Mouse (Mus musculus) layer of hippocampus, postnatal 10 days (tissue): ENCODE measurements at regions not wholly inside any gene's neighbourhood (a gene's known extent, or its start where the extent isn't known, plus 50 kb on each side); places are given as distances from the start of the nearest gene placed in this dataset.

Experiments used
- DNase-seq, 2 experiments: peaks; one replicate each; pipeline ENCODE4 v3.0.0; 2021; ENCODE audit warnings: low spot score in 2 of 2

DNA sequence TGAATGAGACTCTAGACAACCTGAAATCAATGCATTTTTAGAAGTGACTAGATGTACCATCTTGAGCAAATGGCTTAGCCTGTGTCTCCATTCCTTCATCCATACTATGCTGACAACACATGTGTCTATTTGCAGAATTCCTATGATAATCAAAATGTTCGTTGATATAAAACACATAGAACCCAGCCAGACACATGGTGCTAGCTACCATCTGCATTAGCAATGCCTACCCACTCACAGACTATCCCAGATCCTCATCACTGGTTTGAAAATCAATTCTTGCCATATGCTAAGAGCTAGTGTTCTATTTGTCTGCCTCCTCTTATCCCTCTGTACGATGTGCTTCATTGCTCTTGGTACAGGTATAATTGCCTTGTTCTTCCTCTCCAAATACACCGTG lies 464.0 kb upstream of the Gm26657 start:
- no peak for DNase-seq

DNA sequence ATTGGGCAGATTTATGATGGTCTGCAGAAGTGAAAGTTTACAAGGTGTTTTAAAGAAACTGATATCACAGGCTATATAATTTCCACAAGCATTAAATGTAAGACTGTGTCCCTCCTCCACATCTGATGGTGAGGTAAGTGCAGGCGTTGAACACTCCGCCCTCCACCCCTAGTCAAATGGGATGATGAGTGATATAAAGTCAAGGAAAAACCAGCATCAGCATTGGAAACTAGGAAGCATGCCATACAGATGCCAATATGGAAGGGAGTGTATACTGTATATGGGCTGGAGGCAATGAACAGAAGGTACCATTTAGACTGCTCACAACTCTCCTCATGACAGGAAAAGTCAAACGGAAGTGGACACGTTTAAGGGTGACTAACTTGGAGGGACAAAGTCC lies 468.5 kb upstream of the Gm26657 start:
- DNase-seq = no peak

DNA sequence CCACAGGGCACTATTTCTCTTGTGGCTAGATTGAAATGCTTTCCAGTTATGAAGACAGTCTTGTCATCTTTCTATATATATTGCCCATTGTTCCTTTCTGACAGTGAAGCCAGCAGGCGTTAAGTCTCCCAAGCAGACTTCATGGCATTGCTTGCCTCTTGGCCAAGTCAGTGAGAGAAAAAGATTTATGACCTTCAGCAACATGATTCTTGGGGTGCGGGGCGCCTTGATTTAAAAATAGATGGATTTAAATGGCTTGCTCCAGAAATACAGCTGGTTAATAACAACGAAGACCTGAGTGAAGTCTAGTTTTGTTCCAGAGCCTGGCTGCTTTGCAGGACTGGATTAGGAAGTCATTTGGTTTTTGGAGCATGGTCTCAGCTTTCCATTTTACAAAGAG lies 475.2 kb upstream of the Gm26657 start:
- no peak for DNase-seq

DNA sequence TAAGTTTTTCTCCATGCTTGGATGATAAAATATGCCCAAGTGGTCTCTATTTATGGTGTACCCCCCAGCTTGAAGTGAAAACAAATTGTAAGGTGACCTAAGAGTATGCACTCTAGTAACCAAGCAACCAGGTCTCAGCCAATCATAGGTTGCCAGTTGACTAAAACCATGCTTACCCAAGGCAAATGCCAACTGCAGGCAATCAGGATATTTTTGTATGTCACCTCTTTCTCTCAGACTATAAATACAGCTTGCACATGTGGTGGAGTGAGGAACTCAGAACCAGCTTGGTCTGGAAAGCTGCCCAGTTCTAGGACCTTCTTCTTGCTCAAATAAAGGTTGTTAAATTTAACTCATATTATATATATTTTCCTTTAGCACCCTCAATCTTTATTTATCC lies 476.0 kb upstream of the Gm26657 start:
- DNase-seq = no peak

DNA sequence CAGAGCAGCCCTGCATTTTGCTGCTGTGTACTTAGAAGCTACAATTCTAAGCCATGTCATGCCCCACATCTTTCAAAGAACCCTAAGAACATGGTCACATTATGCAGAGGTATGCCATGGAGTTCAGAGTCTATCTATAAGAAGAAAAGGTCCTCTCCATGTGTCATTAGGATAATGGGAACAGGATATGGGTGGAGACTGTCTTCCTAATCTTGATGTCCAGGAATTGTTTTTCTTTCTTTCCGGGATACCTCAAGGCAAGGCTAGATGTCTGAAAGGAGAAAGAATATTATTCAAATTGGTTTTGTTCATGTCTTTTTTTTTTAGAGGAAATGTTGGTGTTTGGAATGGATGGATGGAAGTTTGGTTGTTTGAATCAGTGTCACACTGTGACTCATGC lies 477.3 kb upstream of the Gm26657 start:
- no peak for DNase-seq

DNA sequence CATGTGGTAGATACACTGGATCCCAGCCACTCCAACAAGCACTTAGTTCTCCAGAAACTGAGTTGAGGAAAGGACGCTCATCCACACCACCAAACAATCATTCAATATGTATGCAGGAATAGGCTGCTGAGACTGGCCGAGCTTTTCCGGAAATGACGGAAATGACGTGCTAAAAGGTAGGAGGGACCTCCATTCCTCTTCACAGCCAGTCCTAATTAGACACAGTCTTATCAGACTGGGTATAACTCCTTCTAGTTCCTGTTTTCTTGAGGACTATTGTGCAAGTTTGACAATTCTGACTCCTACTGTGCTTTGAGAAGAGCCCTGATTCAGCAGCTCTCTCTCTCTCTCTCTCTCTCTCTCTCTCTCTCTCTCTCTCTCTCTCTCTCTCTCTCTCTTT lies 477.9 kb upstream of the Gm26657 start:
- no peak for DNase-seq

DNA sequence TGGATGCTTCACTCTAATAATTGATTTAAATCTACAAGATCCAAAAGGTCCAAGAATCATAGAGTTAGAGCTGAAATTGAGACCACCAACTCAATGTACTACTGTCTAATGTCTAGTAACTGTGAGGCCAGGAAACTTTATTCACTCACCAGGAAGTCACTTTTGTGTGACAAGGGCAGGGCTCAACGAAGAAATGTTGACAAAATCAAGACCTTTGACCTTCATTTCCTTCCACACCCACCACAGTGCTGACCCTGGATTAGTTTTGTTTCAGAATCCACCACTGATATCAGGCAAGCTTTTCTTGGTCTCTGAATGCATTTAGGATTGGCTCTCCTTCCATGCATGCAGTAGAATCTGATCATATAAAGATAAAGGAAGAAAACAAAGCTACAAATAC lies 487.5 kb upstream of the Gm26657 start:
- no peak for DNase-seq

DNA sequence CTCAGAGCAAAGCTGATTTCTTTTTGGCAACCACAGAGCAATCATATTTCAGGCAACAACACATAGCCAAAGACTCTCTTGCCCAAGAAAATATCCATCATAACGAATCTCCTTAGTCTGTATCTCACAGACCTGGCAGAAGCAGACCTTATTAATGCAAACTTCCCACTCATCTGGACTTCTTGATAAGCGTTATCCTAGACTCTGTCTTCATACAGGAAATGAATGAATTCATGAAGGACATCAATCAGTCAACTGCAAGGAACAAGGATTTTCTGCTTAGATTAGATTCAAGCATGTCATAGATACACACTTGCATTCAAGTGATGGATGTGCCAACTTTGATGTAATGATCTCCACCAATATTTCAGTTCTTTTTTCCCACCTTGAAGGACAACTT lies 488.1 kb upstream of the Gm26657 start:
- no peak for DNase-seq

DNA sequence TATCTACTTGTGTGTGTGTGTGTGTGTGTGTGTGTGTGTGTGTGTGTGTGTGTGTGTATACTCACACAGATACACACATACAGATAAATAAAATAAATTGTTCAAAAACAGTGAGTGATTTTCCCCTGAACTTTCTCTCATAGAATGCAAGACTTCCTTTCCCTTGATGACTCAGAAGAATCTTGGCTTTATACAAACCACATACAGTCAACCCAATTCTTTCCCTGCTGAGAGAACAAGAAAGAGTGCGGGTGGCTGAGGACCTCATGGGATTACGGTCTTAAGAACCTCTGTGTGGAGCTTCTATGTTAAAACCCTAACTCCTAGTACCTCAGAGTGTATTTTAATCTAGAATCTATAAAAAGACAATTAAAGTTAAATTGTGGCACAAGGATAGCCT lies 489.3 kb upstream of the Gm26657 start:
- no peak for DNase-seq

DNA sequence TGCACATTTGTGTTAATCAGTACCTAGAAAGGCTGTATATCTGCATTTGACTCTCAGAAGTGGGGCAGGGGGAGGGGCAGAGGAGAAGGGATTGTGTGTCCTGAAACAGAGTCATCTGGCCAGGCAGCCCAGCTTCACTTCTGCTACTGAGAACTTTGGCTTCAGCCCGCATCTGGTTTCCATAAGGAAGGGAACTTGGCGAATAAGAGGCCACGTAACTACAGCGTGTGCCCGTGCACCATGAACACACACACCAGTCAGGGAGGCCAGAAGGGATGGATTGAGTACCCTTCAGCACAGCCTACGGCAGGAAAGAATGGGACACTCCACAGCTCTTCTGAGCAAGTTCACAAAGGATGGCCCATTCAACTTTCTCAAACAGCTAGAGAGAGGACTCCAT lies 496.0 kb upstream of the Gm26657 start:
- no peak for DNase-seq

DNA sequence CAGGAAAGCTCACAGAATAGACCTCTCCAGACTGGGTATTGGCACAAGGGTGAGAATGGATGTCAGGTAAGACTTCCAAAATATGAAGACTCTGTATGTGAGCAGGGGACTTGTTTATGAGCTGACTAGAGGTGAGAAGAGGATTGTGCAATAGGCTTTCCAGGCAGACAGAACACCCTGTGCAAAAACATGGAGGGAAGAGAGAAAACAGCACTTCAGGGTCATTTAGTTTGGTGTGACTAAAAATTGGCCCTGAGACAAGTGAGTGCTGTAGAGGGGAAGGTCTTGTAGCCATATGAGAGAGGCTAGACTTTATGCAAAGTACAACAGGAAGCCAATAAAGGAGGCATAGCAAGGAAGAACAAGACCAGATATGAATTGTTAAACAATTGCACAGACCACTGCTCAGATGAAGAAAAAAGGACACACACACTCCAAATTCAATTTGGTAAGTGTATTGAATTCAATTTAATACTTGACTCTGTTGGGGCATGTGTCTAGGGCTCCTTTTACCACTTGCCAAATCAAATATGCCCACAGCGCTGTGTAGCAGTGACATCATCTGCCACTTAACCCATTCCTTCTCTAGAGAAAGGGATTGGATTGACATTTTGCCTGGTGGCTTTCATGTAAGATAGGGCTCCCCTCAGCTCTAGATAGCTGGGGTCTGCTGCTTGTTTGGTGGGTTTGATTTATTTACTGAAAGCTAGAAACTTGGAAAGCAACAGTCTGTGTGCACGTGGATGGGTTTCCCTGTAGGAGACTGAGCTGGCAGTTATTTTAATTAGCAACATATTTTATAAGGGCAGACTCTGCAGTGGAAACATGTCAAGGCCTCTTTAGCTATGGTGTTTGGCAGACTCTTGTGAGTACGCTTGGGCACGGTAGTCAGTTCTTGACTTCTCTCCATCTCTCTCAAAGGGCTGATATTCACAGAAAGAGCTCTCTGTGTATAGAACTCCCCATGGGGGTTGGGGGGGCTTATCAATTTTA lies 501.1 kb upstream of the Gm26657 start:
- DNase-seq = no peak

DNA sequence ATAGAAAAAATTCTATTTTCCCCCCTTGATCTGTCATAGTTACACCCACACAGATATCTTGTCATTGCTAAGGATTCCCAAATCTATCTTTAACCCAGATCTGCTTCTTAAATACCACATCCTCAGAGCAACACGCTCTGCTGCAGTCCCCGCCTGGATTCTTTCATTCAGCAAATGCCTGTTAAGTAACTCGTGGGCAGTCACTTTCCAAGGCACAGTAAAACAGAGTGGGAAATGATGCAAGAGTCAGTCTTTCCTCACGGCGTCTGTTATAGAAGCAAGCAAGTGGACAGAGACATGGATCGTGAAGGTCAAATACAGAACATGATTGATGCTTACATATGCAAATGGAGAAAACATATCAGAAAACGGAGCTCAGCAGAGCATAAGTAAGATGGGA lies 508.5 kb upstream of the Gm26657 start:
- DNase-seq = no peak

DNA sequence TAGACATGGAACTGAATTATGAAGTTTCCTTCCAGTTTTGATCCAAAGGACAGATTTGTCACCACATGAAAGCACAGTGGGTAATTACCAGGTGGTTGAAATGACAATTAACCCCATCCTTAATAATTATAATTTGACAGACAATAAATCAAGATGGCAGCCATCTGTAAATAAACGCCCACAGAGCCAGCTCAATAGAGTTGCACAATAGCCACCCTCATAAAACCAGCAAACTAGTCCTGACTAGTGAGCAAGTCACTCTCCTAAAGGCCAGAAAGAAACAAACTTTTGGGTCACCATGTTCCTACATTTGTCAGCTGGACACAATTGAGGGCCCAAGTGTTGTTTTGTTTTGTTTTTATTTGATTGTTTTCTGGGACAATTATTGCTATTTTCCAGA lies 509.4 kb upstream of the Gm26657 start:
- DNase-seq = no peak

DNA sequence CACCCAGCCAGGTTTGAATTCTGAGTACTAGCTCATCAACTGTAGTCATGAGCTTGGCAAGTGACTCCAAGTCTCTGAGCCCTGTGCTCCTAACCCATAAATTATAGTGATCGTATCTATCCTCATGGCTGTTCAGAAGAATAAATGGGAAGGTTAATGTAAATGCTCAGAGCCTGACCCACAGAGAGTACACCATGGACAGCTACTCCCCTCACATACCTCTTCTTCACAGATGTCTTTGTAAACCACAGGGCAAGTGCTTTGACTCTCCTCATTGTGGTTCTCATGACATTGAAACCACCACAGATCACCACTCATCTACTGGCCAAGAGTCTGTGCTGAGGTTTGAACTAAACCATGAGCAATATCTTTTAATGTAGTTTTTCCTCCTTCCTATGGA lies 513.4 kb upstream of the Gm26657 start:
- DNase-seq = no peak

DNA sequence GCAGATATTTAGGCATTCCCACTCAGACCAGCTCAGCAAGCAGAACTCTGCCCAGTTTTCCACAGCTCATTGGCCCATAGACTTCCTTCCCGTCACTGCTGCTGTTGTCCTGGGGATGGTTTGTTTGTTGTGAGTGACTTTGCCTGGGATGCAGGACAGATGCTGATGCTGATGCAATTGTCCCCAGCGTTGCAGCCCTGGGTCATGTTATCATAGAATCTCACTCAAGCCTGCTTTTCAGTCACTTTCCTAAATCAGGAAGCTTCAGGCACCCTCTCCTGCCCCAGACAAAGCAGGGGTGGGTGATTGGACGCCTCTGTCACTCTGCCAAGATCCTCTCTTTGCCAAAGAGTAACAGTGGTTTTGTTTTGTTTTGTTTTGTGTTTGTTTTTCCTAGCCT lies 515.3 kb upstream of the Gm26657 start:
- no peak for DNase-seq

DNA sequence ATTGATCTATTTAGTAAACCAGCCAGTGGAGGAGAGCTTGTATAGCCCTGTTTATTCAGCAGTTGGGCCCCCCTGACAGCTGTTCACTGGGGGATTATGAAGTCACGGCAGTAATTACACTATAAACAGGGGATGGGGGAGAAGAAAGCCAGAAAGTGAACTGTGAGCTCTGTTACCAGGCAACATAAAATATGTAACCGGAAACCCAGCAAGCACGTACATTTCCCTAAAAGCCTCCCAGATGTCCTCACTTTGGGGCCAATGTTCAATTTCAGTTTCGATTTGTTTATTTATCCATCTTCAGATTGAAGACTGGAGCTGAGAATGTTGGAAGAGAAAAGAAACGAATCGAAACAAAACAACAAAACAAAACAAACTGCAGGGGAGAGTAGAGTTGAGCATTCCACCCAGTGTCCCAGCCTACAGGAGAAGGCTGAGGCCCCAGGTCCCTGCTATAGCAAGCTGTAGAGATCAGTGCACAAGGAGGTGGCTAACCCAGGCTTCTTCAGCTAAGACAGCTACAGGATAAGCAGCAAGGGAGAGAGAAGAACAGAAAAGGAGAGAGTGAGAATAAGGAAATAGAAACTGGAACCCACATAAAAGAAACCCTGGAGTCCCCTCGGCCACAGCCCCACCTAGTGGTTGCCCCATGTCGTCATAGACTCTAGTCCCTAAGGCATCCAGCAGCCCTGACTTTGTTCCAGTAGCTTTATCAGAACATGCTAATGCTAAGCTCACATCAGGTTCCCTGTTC lies 517.7 kb upstream of the Gm26657 start:
- DNase-seq = peak; percentile 49 to 66

DNA sequence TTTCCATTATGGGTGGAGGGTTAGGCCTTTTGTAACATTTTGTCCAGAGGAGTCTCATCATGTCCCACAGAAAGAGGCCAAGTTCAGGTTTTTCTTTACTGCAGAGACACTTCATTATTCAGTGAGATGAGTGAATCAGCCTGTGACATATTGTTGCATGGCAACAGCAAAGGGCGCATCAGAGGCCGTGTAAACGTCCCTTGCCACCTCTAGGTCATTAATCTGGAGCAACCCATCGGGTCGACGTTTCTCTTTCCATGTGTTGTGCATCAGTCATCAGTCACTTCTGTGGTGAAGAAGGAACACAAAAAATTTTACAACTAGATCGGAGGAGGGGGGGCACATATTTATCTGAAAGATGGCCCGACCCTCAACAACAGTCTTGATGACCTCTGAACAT lies 519.3 kb upstream of the Gm26657 start:
- no peak for DNase-seq

DNA sequence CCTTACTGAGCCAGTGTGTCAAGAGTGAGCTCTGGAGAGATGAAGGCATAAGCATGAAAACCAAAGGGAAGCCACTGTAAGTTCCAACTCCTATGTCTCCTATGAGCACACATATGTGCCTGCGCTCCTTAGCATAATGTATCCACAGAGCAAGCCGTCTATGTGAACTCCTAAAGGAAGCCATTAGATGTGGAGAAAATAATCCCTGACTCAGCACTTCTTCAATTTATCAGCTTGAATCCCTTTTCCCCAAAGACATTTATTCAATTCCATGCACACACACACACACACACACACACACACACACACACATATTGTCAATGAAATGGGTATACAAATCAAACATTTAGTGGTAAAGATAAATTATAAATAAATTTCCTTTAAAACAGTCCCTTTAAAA lies 530.4 kb upstream of the Gm26657 start:
- no peak for DNase-seq

DNA sequence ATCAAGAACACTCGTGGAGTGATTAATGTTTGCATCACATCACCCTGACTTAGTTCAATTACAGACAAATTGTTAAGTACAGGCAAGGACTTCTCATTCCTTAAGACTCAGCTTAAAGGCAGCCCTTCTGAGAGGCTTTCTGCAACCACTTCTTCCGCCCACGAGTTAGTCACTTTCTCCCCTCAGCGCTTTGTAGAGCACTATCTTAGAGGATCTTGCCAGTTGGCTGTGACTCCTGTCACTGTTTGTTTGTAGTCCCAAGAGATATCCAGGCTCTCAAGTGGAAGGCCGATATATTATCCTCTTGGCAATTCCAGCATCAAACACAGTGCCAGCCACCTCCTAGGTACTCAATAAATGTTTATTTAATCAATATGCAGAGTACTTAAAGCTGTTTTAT lies 532.1 kb upstream of the Gm26657 start:
- DNase-seq = no peak

DNA sequence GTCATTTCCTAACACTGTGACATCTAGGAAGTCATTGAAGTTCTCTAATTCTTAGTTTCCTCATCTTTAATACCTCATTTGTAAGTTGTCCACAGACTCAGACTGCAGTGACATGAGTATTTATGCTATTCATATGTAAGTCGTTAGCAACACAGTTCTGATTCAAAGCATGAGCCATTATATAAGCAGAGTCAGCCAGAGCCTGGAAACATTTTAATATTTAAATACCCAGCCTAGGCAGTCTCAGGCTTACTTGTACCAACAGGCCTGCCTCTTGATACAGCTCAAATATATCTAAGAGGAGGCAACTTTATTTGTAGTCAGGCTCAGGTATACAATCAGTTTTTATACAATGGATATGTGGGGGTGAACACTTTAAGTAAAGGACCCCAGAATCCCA lies 534.8 kb upstream of the Gm26657 start:
- DNase-seq = no peak

DNA sequence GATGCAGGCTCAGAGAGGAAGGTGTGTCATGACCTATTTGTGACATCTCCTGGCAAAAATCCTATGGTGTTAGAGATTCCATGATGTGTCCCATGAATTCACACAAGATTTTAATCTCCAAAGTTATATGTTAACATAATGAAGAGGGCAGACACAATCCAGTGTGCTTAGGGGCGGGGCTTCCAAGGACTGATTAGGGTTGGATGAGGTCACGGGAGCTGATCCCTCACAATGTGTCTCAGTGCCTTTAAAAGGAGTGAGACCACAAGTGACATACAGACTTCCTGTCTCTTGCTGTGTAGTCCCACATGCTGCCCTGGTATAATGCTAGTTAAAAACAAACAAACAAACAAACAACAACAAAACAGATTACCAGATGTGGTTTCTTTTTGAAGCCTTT lies 546.5 kb upstream of the Gm26657 start:
- DNase-seq = no peak

DNA sequence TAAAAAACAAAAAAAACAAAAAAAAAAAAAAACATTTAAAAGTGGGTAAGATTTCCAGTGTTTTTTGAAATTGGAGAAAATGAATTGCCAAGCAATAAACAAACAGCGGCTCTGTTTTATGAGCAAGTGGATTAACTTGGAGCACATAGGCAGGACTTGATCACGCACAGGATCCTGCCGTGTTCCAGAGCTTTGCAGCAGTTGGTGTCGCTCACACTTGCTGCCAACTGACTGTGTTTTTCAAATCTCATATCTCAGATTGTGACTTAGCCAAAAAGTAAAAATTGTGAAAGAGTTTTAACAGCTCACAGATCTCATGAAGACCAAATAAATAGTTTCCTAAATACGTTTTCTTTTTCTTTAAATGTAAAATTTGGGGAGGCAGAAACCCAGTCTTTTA lies 547.4 kb upstream of the Gm26657 start:
- no peak for DNase-seq

DNA sequence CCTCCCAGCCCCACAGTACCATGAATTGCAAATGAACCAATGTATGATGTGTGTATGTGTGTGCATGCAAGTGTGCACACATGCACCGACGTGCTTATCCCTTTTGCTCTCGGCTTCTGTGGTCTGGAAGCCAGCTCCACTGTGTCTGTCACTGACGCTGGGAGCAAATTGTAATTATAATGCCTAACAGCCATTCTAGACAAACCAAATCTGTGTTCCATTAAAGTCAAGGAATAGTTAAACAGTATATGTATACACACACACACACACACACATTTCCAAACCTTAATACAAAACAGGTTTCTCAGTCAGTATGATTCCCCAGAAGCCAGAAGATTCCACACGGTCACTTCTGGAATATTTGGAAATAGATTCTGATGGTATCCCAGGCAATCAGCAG lies 560.3 kb upstream of the Gm26657 start:
- no peak for DNase-seq
